Mouse (Mus musculus) megakaryocyte, embryonic 14.5 days (primary cell): ENCODE results near the gene Gm7030.

Experiments
- FLI1 ChIP-seq: IDR thresholded peaks from 2 replicates; pipeline ENCODE4 v1.6.1; 2012; ENCODE audit warnings: low read length, inconsistent platforms, mixed read lengths
- GATA1 ChIP-seq: IDR thresholded peaks from 3 replicates; pipeline ENCODE4 v1.6.1; 2012; ENCODE audit warnings: mixed read lengths, low read length, inconsistent platforms, borderline replicate concordance

GRCm38 (mm10) chr17:36060829-36061228 is 68.4 kb downstream of the Gm7030 start:
- TF ChIP-seq GATA1 (no peak), FLI1 (no peak)
